Mouse (Mus musculus) thymus, postnatal 25 days (tissue): ENCODE measurements around the gene Pla2g7.
"Not testable (repeated sequence)": the region's sequence is repeated elsewhere in the genome, so short reads cannot be mapped to it uniquely, and the experiment has no call there.

Source experiments
- DNase-seq: peaks from one replicate; pipeline ENCODE4 v3.0.0; 2022

The Pla2g7 gene

GRCm38 (mm10) chr17:43567992-43568888 is at the start of gene Pla2g7:
Gene Pla2g7 (plus strand): TSS chr17:43568098.
- no peak for DNase-seq

- DNase-seq: peak; percentile 23
These were observed 49.1 kb upstream of the Pla2g7 start for GRCm38 (mm10) chr17:43518644-43519409.

- DNase-seq: no peak
These were observed 47.7 kb upstream of the Pla2g7 start for GRCm38 (mm10) chr17:43520166-43520565.

- no peak for DNase-seq
These were observed 37.4 kb upstream of the Pla2g7 start for GRCm38 (mm10) chr17:43530507-43530906.

- no peak for DNase-seq
These were observed 36.7 kb upstream of the Pla2g7 start for GRCm38 (mm10) chr17:43531192-43531591.

- DNase-seq: no peak
These were observed 33.3 kb upstream of the Pla2g7 start for GRCm38 (mm10) chr17:43534362-43535222.

DNA sequence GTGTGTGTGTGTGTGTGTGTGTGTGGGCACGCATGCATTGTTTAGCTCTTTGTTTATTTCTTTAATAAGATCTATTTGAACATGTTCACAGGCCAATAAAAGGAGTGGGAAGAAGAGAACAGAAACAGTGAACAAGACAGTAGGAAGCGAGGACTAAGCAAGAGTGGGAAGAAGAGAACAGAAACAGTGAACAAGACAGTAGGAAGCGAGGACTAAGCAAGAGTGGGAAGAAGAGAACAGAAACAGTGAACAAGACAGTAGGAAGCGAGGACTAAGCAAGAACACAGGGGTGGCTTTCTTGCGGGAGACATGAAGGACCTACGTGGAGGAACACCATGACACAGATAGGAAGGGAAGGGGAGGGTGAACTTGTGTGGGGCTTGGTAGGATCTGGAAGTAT is 31.1 kb upstream of the Pla2g7 start:
- DNase-seq: not testable (repeated sequence)

- DNase-seq: no peak
These were observed 29.1 kb upstream of the Pla2g7 start for GRCm38 (mm10) chr17:43538767-43539166.

- no peak for DNase-seq
These were observed 24.4 kb upstream of the Pla2g7 start, which contains the start of gene Ankrd66 for GRCm38 (mm10) chr17:43543539-43543938. Gene Ankrd66 (minus strand): TSS chr17:43543639.

- no peak for DNase-seq
These were observed 23.9 kb upstream of the Pla2g7 start for GRCm38 (mm10) chr17:43544040-43544439.

DNA sequence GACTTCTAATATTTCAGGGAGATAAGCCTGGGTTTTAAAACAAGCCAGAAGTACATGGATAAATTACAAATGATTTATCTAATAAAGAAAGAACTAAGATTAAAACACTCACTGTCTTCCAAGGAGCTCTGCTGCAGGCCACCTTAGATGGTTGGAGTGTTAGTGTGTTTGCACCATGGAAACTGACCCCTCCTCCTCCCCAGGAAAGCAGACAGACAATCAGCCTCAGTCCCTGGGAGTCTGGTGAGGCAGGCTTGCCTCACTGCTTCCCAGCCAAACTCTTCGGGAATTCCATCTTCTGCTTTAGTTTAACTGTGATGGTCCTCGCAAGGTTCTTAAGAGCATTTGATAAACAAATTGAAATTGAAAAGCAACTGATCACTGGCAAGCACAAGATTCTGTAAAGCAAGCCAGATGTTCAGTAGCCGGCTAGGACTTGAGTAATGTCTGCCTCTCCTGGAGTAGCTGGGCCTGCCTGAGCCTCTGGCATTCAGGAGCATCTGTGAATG is 16.7 kb upstream of the Pla2g7 start:
- no peak for DNase-seq

GRCm38 (mm10) chr17:43554516-43555403 is 13.1 kb upstream of the Pla2g7 start:
- DNase-seq: no peak

DNA sequence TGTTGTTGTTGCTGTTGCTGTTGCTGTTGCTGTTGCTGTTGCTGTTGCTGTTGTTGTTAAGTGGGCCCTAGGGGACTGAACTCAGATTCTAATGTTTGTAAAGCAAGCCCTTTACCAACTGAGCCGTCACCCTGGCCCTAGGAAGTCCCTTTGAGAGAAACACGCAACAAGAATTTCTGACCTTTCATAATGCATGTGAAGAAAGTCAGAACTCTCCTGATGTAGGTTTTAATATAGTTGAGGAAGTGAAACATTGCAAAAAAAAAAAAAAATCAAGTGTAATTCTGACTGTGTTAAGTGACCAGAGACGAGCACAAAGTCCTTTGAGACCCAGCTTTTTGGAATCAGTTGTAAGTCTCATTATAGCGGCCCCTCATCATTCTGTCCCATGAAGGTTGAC is 10.8 kb upstream of the Pla2g7 start:
- no peak for DNase-seq

- DNase-seq: no peak
These were observed 10.3 kb upstream of the Pla2g7 start for GRCm38 (mm10) chr17:43557541-43558090.

DNA sequence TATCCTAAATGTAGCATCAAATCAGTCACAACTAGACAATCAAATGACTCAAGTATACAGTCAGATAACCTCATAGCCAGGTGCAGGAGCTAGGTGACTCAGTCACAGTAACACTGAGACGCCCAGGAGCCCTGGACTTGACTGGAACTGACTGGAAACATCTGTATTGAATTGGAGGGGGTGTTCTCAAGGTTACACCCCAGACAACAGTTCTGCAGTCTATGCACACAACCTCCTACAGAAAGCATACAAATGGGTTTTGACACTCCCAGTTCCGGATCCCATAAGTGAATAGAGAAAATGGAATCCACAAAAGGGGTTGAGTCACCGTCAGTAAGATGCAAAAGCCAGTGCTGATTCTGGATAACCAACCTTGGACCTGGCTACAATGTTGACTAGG is 9.2 kb upstream of the Pla2g7 start:
- no peak for DNase-seq

- DNase-seq: no peak
These were observed 4.5 kb upstream of the Pla2g7 start for GRCm38 (mm10) chr17:43563192-43563987.

DNA sequence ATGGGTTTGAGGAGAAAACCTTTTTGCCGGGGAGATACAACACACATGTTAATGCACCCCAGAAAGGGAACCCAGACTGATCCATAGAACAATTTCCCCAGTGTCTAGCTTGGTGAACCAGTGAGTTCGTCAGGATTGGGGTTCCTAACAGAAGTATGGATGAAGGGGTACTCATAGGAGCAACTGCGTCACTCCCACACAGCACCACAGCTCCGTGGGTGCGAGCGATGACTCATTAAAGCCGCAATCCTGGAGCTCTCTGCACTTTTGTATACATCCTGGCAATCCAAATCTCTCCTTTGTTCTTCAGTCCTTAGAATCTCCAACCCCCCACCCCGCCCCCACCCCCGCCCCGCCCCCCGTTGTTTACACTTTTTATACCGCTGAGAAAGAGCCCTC is 306 bp upstream of the Pla2g7 start:
- DNase-seq: no peak

- DNase-seq: no peak
These were observed 1.4 kb downstream of the Pla2g7 start for GRCm38 (mm10) chr17:43569287-43569686.

GRCm38 (mm10) chr17:43573624-43574073 is 5.8 kb downstream of the Pla2g7 start:
- DNase-seq: no peak

GRCm38 (mm10) chr17:43580456-43580855 is 12.6 kb downstream of the Pla2g7 start:
- no peak for DNase-seq
